Mouse (Mus musculus) heart, embryonic 12.5 days (tissue): ENCODE data around the gene Srsf3. TPM values are rescaled to one million over a fixed set of nuclear protein-coding genes. Genes with fewer than 3 reads are reported as not detected.
"Not testable (repeated sequence)": the region's sequence is repeated elsewhere in the genome, so short reads cannot be mapped to it uniquely, and the experiment has no call there.

Source experiments
- ATAC-seq: fragments of 200-750 bp; cut with Nextera tagmentation; 2 replicates; pipeline ENCODE4 v1.8.0; 2017; ENCODE audit warnings: moderate TSS enrichment, moderate library complexity; ENCODE audit not compliant: insufficient number of reproducible peaks, low FRiP score
- H3K27ac ChIP-seq: fragments of 300-500 bp; sonication (generic); 2 replicates; pipeline ENCODE4 v1.5.1; 2016; ENCODE audit warnings: mild to moderate bottlenecking, moderate library complexity; ENCODE audit not compliant: poor library complexity, severe bottlenecking
- H3K27me3 ChIP-seq: fragments of 300-500 bp; sonication (generic); replicated peaks from 2 replicates; pipeline ENCODE4 v1.6.1; 2016; ENCODE audit warnings: mild to moderate bottlenecking, moderate library complexity
- H3K36me3 ChIP-seq: fragments of 300-500 bp; sonication (generic); 2 replicates; pipeline ENCODE4 v1.6.1; 2016; ENCODE audit warnings: mild to moderate bottlenecking, moderate library complexity
- H3K4me1 ChIP-seq: fragments of 300-500 bp; sonication (generic); replicated peaks from 2 replicates; pipeline ENCODE4 v1.6.1; 2016; ENCODE audit warnings: mild to moderate bottlenecking
- H3K4me2 ChIP-seq: fragments of 300-500 bp; sonication (generic); 2 replicates; pipeline ENCODE4 v1.6.1; 2016; ENCODE audit warnings: mild to moderate bottlenecking, moderate library complexity
- H3K4me3 ChIP-seq: fragments of 300-500 bp; sonication (generic); 2 replicates; pipeline ENCODE4 v1.5.1; 2016; ENCODE audit warnings: mild to moderate bottlenecking
- H3K9ac ChIP-seq: fragments of 300-500 bp; sonication (generic); 2 replicates; pipeline ENCODE4 v1.6.1; 2016; ENCODE audit warnings: mild to moderate bottlenecking, moderate library complexity
- H3K9me3 ChIP-seq: fragments of 300-500 bp; sonication (generic); replicated peaks from 2 replicates; pipeline ENCODE4 v1.6.1; 2016; ENCODE audit warnings: mild to moderate bottlenecking, moderate library complexity
- WGBS: fragments of 180-500 bp; shearing (Covaris S2); methylation state at CpG from one replicate; pipeline ENCODE4 v1.1.7; 2016; 5-methylcytosine and 5-hydroxymethylcytosine counted together
- polyA plus RNA-seq: library from polyadenylated mRNA; unstranded; fragments of >200 nt; fragmentation: Nextera tagmentation; extraction: Ambion mirVana; gene quantifications from 2 replicates; pipeline ENCODE4 v1.2.1, GENCODE M21; 2016

The Srsf3 gene
- 406 and 412 TPM in 2 replicates for polyA plus RNA-seq

DNA sequence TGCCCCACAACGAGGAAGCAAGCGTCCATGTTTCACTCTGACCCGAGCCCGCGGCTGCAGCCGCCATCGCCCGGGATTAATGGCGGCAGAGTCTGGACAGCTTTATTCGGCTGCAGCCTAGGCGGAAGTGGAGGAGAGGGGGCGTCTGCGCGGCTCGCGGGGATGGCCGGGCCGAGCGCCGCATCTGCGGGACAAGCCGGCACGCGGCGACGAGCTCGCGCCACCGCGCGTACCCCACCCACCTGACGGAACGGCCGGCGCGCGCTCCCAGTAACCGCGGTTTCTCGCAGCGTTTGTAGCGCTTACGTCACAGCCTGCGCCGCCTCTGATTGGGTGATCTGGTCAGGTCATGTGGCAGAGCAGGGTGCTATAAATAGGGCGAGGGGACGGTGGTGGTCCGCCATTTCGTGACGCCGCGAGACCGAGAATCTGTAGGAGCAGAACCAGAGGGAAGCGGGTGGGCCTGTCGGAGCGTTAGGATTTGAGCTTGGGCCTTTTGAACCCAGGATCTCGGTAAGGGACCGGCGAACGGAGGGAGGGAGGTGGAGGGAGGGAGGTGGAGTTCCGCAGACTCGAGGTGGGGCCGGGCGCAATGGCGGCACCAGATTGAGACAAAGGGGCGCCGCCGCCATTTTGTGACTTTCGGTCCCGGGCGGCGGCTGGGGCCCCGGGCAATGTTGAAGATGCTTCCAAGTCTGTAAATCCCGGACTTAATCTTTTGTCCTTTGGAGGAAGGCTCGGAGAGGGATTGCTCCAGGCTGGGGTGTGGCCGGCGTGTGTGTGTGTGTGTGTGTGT, at the start of gene Srsf3:
Srsf3 (plus strand) TSS at position 355 of the 796 bp plus-strand sequence.
- H3K9me3 ChIP-seq: no peaks in the 10 kb centered on the region
- H3K27me3 ChIP-seq: no peaks in the 10 kb centered on the region
- H3K27ac ChIP-seq: peak within 1 kb of the TSS; percentile 99
- peak; percentile 99 for ATAC-seq
- peak within 1 kb of the TSS; percentile 97 for H3K9ac ChIP-seq
- H3K36me3 ChIP-seq: peaks cover 20% of the 10 kb centered on the region
- H3K4me1 ChIP-seq: peaks cover 20% of the 10 kb centered on the region
- peak within 1 kb of the TSS; percentile 99 for H3K4me2 ChIP-seq
- H3K4me3 ChIP-seq: peak within 1 kb of the TSS; percentile 73
- WGBS: under 1% methylated on average over 77 of the region's 77 CpGs

DNA sequence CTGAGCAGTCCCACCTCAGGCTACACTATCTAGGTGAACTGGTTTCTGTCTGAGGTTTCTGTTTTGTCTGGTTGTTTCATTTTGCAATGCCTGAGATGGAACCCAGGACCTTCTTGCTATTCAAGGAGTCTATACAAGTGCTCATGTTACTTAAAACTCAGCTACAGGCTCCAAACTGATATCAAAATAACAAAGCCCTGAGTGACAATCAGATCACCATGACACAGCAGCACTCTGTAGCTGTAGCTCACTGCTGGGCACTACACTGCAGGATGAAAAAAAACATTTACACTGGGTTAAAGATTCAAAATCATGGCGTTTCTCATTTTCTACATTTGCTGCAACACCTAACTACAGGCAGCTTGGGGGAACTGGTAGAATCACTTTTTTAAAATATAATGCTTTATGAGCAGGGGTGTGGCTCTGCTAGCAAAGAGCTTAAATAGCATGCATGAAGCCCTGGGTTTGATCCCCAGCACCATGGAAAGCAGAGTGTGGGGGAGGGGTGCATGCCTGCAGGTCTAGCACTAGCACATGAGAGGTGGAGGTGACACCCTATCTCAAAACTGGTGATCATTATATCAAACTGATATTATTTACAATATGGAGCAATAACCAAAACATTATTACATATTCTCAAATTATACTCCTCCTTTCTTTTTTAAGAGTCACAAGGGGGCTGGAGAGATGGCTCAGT, 47.6 kb upstream of the Srsf3 start:
- 75% methylated on average over 1 of the region's 1 CpGs for WGBS
- no peaks in the 10 kb centered on the region for H3K27me3 ChIP-seq
- H3K4me3 ChIP-seq: no peak overlapping the region
- no peak for ATAC-seq
- H3K4me1 ChIP-seq: peaks cover 4% of the 10 kb centered on the region
- no peak overlapping the region for H3K4me2 ChIP-seq
- no peak overlapping the region for H3K9ac ChIP-seq
- H3K9me3 ChIP-seq: no peaks in the 10 kb centered on the region
- H3K27ac ChIP-seq: no peak overlapping the region
- H3K36me3 ChIP-seq: peaks cover 87% of the 10 kb centered on the region

DNA sequence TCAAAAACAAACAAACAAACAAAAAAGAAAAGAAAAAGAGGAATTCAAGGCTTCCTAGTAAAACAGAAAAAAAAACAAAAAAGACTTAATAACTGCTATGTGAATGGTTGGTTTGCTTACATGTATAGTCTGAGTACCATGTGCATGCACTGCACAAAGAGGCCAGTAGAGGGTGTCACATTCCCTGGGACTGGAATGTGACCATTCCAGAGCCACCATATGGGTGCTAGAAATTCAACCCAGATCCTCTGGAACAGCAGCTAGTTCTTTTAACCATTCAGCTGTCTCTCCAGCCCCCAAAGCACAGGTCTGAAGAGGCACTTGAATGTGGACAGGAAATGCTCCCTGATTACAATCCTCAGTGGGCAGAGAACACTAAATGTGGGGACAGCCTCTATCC, 45.6 kb upstream of the Srsf3 start:
- H3K9me3 ChIP-seq: no peaks in the 10 kb centered on the region
- H3K27me3 ChIP-seq: no peaks in the 10 kb centered on the region
- H3K9ac ChIP-seq: no peak overlapping the region
- no peak overlapping the region for H3K4me2 ChIP-seq
- ATAC-seq: no peak
- H3K4me1 ChIP-seq: peaks cover 20% of the 10 kb centered on the region
- no peak overlapping the region for H3K4me3 ChIP-seq
- H3K36me3 ChIP-seq: peaks cover 89% of the 10 kb centered on the region
- H3K27ac ChIP-seq: no peak overlapping the region

DNA sequence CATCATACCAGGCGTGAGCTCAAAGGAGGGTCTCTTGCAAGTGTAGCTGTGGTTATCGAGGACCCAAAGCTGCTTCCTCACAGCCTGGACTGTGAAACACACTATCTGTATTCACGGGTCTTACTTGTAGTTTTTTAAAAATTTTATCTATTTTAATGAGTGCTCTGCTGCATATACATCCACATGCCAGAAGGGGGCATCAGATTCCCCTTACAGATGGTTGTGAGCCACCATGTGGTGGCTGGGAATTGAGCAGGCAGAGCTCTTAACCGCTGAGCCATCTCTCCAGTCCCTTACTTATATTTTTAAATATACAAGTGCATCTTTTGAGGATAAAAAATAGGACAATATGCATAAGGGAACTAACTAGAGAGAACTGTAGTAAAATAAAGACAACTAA, 44.7 kb upstream of the Srsf3 start:
- no peak for ATAC-seq
- Histone ChIP-seq H3K9me3 (no peaks in the 10 kb centered on the region), H3K9ac (no peak overlapping the region), H3K4me2 (no peak overlapping the region), H3K27me3 (no peaks in the 10 kb centered on the region), H3K4me3 (no peak overlapping the region), H3K27ac (no peak overlapping the region), H3K36me3 (peaks cover 82% of the 10 kb centered on the region), H3K4me1 (peaks cover 21% of the 10 kb centered on the region)
- WGBS: 72% methylated on average over 4 of the region's 4 CpGs

DNA sequence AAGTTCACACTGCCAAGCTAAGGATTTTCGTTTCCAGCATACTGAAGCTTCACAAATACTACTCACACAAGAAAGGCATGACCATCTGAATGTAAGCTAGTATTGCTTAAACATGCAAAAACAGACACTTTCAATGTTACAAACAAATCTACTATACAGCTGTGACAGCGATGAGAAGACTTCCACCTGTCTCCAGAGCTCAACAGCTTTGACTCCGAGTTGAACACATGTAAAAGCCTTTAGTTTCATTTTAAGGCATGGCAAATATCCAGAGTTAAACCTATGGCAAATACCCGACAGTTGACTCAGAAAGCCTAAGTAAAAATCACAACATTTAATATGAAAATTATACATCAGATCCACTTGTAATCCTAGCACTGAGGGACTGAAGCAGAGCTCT, 44.1 kb upstream of the Srsf3 start:
- no peak overlapping the region for H3K27ac ChIP-seq
- peaks cover 81% of the 10 kb centered on the region for H3K36me3 ChIP-seq
- H3K9ac ChIP-seq: no peak overlapping the region
- no peak overlapping the region for H3K4me3 ChIP-seq
- no peak for ATAC-seq
- no peaks in the 10 kb centered on the region for H3K27me3 ChIP-seq
- WGBS: 90% methylated on average over 4 of the region's 4 CpGs
- H3K4me2 ChIP-seq: no peak overlapping the region
- H3K4me1 ChIP-seq: peaks cover 18% of the 10 kb centered on the region
- H3K9me3 ChIP-seq: no peaks in the 10 kb centered on the region

DNA sequence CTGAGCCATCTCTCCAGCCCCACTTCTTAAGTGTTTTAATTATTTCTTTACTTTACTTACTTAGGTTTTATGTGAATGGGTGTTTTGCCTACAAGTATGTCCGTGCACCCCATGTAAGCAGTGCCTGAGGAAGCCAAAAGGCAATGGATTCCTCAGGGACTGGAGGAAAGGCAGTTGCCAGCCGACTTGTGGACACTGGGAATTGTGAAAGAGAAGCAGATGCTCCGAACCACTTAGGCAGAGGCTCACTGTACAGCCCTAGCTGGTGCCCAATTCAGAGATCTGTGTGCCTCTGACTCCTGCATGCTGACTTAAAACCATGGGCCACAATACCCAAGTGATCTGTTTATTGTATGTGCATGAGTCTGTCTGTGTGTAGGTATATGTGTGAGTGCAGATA, 43.4 kb upstream of the Srsf3 start:
- WGBS: 85% methylated on average over 3 of the region's 3 CpGs
- no peaks in the 10 kb centered on the region for H3K9me3 ChIP-seq
- H3K27ac ChIP-seq: no peak overlapping the region
- no peak for ATAC-seq
- H3K27me3 ChIP-seq: no peaks in the 10 kb centered on the region
- H3K9ac ChIP-seq: no peak overlapping the region
- H3K4me3 ChIP-seq: no peak overlapping the region
- peaks cover 80% of the 10 kb centered on the region for H3K36me3 ChIP-seq
- H3K4me2 ChIP-seq: no peak overlapping the region
- H3K4me1 ChIP-seq: peaks cover 18% of the 10 kb centered on the region

DNA sequence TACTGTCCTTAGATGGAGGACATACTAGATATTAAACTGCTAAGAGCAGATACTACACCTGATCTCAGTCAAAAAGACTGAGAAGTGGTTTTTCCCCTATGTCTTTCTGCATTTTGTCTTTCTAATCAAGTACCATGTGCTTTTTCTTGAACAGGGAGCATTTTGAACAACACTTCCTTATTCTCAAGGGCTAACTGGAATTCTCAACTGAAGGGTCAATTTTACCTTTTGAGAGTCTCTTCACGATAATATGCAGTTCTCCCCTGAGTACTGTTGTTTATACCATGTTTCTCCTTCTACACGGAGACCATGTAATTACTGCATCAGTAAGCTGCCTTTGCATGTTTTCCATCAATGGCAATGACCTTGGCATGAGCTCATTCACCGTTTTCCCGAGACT, 42.4 kb upstream of the Srsf3 start:
- Histone ChIP-seq H3K27ac (no peak overlapping the region), H3K4me2 (no peak overlapping the region), H3K27me3 (no peaks in the 10 kb centered on the region), H3K4me3 (no peak overlapping the region), H3K9me3 (no peaks in the 10 kb centered on the region), H3K4me1 (peaks cover 18% of the 10 kb centered on the region), H3K9ac (no peak overlapping the region), H3K36me3 (peaks cover 78% of the 10 kb centered on the region)
- ATAC-seq: no peak
- 44% methylated on average over 4 of the region's 4 CpGs for WGBS

DNA sequence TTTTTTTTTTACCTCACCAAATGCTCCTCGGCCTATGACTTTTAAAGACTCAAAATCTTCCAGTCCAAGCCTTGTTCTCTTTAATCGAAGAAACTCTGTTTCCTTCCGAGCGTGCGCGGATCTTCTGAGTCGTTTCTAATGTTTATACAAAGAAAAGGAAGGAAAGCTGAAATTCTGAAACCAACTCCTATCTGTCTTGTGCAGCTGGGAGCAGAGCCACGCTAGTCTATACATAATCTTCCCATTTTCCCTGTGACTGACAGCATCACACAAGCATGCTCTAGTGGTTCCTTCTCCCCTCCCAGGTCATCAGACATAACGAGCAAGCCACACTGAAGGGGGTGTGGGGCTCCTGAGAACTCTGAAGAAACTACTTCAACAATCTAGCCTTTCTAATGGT, 41.1 kb upstream of the Srsf3 start:
- peaks cover 74% of the 10 kb centered on the region for H3K36me3 ChIP-seq
- peak overlapping the region; percentile 25; the same call in 1 of the 2 replicates for H3K27ac ChIP-seq
- no peak overlapping the region for H3K4me3 ChIP-seq
- H3K9ac ChIP-seq: no peak overlapping the region
- H3K9me3 ChIP-seq: no peaks in the 10 kb centered on the region
- no peaks in the 10 kb centered on the region for H3K27me3 ChIP-seq
- peaks cover 18% of the 10 kb centered on the region for H3K4me1 ChIP-seq
- WGBS: 74% methylated on average over 9 of the region's 9 CpGs
- H3K4me2 ChIP-seq: no peak overlapping the region
- ATAC-seq: no peak

DNA sequence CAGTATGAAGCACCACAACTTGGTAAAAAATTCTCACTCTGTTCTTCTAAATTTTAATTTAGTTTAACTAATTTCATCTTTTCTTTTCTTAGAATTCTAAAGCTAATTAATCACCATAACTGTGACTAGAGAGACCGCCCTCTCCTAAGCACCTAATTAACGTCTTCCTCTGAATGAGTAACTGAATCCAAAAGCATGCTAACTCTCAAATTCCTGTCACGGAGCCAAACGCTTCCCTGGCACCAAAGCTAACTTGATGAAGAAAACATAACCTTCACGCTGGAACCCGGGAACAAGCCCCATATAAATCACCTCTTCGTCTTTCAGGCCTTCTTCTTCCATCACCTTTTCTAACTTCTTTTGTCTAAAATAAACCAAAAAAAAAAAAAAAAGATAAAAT, 40.3 kb upstream of the Srsf3 start:
- no peak overlapping the region for H3K4me3 ChIP-seq
- 74% methylated on average over 7 of the region's 7 CpGs for WGBS
- H3K9ac ChIP-seq: no peak overlapping the region

DNA sequence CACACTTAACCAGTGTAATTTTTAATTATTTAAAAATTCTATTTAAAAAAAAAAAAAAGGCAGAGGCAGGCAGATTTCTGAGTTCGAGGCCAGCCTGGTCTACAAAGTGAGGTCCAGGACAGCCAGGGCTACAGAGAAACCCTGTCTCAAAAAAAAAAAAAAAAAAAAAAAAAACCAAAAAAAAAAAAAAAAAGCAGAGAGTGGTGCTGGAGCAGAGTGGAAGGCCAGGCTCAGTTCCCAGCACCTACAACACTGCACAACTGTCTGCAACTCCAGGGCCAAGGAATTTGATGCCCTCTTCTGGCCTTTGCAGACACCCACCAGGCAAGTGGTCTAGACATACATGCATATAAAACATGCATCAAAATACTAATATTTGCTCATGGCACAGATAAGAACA, 39.4 kb upstream of the Srsf3 start:
- Histone ChIP-seq H3K4me1 (peaks cover 18% of the 10 kb centered on the region), H3K36me3 (peaks cover 72% of the 10 kb centered on the region)
- not testable (repeated sequence) for H3K27ac ChIP-seq, H3K9me3 ChIP-seq, ATAC-seq, H3K4me2 ChIP-seq, H3K4me3 ChIP-seq, H3K27me3 ChIP-seq, H3K9ac ChIP-seq
- 86% methylated on average over 1 of the region's 1 CpGs for WGBS

More for the DNA sequence above, 40.3 kb upstream of the Srsf3 start:
- no peaks in the 10 kb centered on the region for H3K9me3 ChIP-seq
- no peaks in the 10 kb centered on the region for H3K27me3 ChIP-seq
- H3K36me3 ChIP-seq: peaks cover 73% of the 10 kb centered on the region
- ATAC-seq: no peak
- no peak overlapping the region for H3K4me2 ChIP-seq
- H3K27ac ChIP-seq: no peak overlapping the region
- peaks cover 18% of the 10 kb centered on the region for H3K4me1 ChIP-seq

DNA sequence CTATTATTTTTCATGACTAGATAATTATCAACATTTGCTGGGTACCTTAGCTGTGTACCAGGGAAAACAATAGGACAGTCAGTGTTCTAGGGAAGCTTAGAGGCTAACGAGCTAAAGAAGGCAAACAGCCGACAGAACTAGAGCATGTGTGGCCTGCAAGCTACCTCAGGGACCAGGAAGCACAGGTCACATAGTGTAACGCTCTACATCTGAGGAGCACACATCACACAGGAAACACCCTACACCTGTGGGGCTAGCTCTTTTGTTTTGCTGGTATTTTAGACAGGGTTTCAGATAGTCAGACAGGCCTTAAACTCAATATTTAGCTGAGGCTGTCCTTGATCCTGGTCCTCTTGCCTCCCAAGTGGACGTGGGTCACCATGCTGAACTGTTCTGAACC, 37.8 kb upstream of the Srsf3 start:
- peaks cover 18% of the 10 kb centered on the region for H3K4me1 ChIP-seq
- H3K9me3 ChIP-seq: no peaks in the 10 kb centered on the region
- H3K27ac ChIP-seq: no peak overlapping the region
- H3K27me3 ChIP-seq: no peaks in the 10 kb centered on the region
- H3K4me3 ChIP-seq: no peak overlapping the region
- no peak overlapping the region for H3K9ac ChIP-seq
- ATAC-seq: no peak
- no peak overlapping the region for H3K4me2 ChIP-seq
- 97% methylated on average over 4 of the region's 4 CpGs for WGBS
- H3K36me3 ChIP-seq: peaks cover 73% of the 10 kb centered on the region
